ENCODE assay signal across 8 mouse cellular contexts in genomic region chr11:97744063-97744717, GRCm38 (mm10). TPM values are rescaled to one million over a fixed set of nuclear protein-coding genes. Genes with fewer than 3 reads are reported as not detected.
DNase-seq lines count a peak whose midpoint lies in the region; ATAC-seq and TF ChIP-seq lines count a peak whose summit lies in the region.

Gene Pip4k2b (minus strand): TSS chr11:97744704.

- peak; percentile 59 to 63 for DNase-seq in spleen, adult 18-20 months
- no peak for DNase-seq in spleen, adult 12 weeks (ENCODE audit: low spot score)
- DNase-seq in c-Kit-positive CD71-positive TER-119-positive erythroid progenitor cells, embryonic 14.5 days (ENCODE audit: low spot score), result peak; percentile 34
- peak; percentile 80 for DNase-seq in gastrocnemius, adult 2 months
- peak; percentile 63 for DNase-seq in liver

- H3K9ac ChIP-seq in hindbrain, embryonic 15.5 days, result peak within 1 kb of the TSS; percentile 90
- peak within 1 kb of the TSS; percentile 82 for H3K9ac ChIP-seq in midbrain, embryonic 16.5 days (ENCODE audit: low read depth, low read length)

- peak within 1 kb of the TSS; percentile 93 for H3K27ac ChIP-seq in gastrocnemius, adult 2 months
- peak within 1 kb of the TSS; percentile 99 for H3K27ac ChIP-seq in hindbrain, embryonic 15.5 days (replicated peaks)
- H3K27ac ChIP-seq in midbrain, embryonic 16.5 days (ENCODE audit: low read length), result peak within 1 kb of the TSS; percentile 98

- TF ChIP-seq CTCF in gastrocnemius, adult 2 months (IDR thresholded peaks at IDR 0.05), result no peak

- H3K4me1 ChIP-seq in hindbrain, embryonic 15.5 days (replicated peaks), result peaks cover 34% of the 10 kb centered on the region
- peaks cover 22% of the 10 kb centered on the region for H3K4me1 ChIP-seq in midbrain, embryonic 16.5 days (ENCODE audit: control insufficient read depth, insufficient read depth, low read length)

- WGBS in hindbrain, embryonic 15.5 days, result 2% methylated on average over 59 of the region's 63 CpGs
- 0% methylated on average over 52 of the region's 63 CpGs for WGBS in midbrain, embryonic 16.5 days

- H3K9me3 ChIP-seq in hindbrain, embryonic 15.5 days, result no peaks in the 10 kb centered on the region
- no peaks in the 10 kb centered on the region for H3K9me3 ChIP-seq in midbrain, embryonic 16.5 days (replicated peaks; ENCODE audit: control insufficient read depth, low read length, poor library complexity, severe bottlenecking)

- no peaks in the 10 kb centered on the region for H3K27me3 ChIP-seq in hindbrain, embryonic 15.5 days
- no peaks in the 10 kb centered on the region for H3K27me3 ChIP-seq in midbrain, embryonic 16.5 days (ENCODE audit: control insufficient read depth, insufficient read depth, low read depth, low read length)

- peak; percentile 49 for ATAC-seq in hindbrain, embryonic 15.5 days (ENCODE audit: low FRiP score, low read depth)
- peak; percentile 49 for ATAC-seq in midbrain, embryonic 16.5 days
- ATAC-seq in inflammation-experienced regulatory T-cells, adult 6 months, result no peak

- peak within 1 kb of the TSS; percentile 97 for H3K4me3 ChIP-seq in gastrocnemius, adult 2 months
- peak within 1 kb of the TSS; percentile 69 for H3K4me3 ChIP-seq in hindbrain, embryonic 15.5 days
- peak within 1 kb of the TSS; percentile 58 for H3K4me3 ChIP-seq in midbrain, embryonic 16.5 days (ENCODE audit: low read depth, low read length)

- H3K4me2 ChIP-seq in hindbrain, embryonic 15.5 days, result peak within 1 kb of the TSS; percentile 77
- peak within 1 kb of the TSS; percentile 96 for H3K4me2 ChIP-seq in midbrain, embryonic 16.5 days (ENCODE audit: low read length)

- intact Hi-C loops in gastrocnemius, adult 2 months (cut with DNase I), result loop anchor here (2.0 kb wide), 1 partner anchor 41 kb away; the partner anchor contains the start of gene Psmb3

- peaks cover 32% of the 10 kb centered on the region for H3K36me3 ChIP-seq in hindbrain, embryonic 15.5 days
- peaks cover 16% of the 10 kb centered on the region for H3K36me3 ChIP-seq in midbrain, embryonic 16.5 days (ENCODE audit: control insufficient read depth, insufficient read depth, low read length)

RNA-seq across cellular contexts. Expression of gene Pip4k2b, which starts in this region (rescaled TPM):
- total RNA-seq in gastrocnemius, adult 2 months (2021), result 10 to 100 TPM; 59.3 to 66.2 TPM
- polyA plus RNA-seq in hindbrain, embryonic 15.5 days (2015; fragmentation: Nextera tagmentation; extraction: Ambion mirVana), result 4.0 and 4.2 TPM in 2 replicates
- polyA plus RNA-seq in midbrain, embryonic 16.5 days (2015; fragmentation: Nextera tagmentation; extraction: Ambion mirVana), result 5.0 and 5.1 TPM in 2 replicates
- polyA plus RNA-seq in inflammation-experienced regulatory T-cells, adult 6 months (2017; shearing (Covaris generic)), result 1 to 10 TPM; 2.4 to 2.9 (median 2.6) TPM
